Comparison of ENCODE assay signal across 18 mouse cellular contexts in the genomic region with DNA sequence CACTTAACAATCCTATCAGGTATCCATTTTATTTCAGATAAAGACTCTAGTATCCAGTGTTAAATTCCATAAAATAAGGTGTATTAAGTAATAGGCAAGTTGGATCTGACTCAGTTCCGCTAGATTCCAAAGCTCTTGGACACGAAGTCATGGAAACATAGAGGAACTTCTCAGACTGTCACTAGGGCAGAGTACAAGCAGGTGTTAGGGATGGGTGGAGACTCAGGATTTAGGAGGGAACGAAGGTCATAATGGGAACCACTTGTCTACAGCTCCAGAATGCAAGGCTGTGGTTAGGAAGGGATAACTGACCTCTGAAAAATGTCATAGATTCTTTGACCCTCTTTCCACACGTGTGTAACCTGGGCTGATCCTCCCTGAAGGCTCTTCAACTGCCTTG.
"Had no signal": no experiment of that assay in that cellular context is flagged by ENCODE, and none has a peak within 500 bp of the region (broad histone marks: within the 10 kb centered on the region; RNA-seq: fewer than 3 reads in every experiment).

No protein-coding gene starts in this region.

- H3K27ac ChIP-seq: kidney, postnatal 0 days; limb, embryonic 12.5 days; lung, embryonic 15.5 days; macrophage; neural tube, embryonic 12.5 days had no signal

- H3K9ac ChIP-seq: limb, embryonic 12.5 days; lung, embryonic 15.5 days; neural tube, embryonic 12.5 days had no signal

- H3K4me3 ChIP-seq: limb, embryonic 12.5 days; lung, embryonic 15.5 days; megakaryocyte, embryonic 14.5 days; neural tube, embryonic 12.5 days had no signal

- H3K9me3 ChIP-seq: limb, embryonic 12.5 days; lung, embryonic 15.5 days; megakaryocyte, embryonic 14.5 days; neural tube, embryonic 12.5 days had no signal

- ATAC-seq: inflammation-experienced regulatory T-cells, adult 6 months had no signal

- H3K4me1 ChIP-seq: limb, embryonic 12.5 days; lung, embryonic 15.5 days; neural tube, embryonic 12.5 days had no signal

- H3K36me3 ChIP-seq: limb, embryonic 12.5 days; lung, embryonic 15.5 days; neural tube, embryonic 12.5 days had no signal

- DNase-seq: kidney, adult 9 months; kidney, postnatal 36 days; layer of hippocampus, adult 9-11 months; layer of hippocampus, postnatal 36 days; lung, postnatal 14 days; midbrain, embryonic 14.5 days; retina, postnatal 1 day; right cerebral cortex, postnatal 4 days; spleen, adult 18-20 months; thymus, adult 18-20 months; thymus, postnatal 14 days had no signal

- H3K27me3 ChIP-seq: limb, embryonic 12.5 days; lung, embryonic 15.5 days; megakaryocyte, embryonic 14.5 days; neural tube, embryonic 12.5 days had no signal

- H3K4me2 ChIP-seq: limb, embryonic 12.5 days; lung, embryonic 15.5 days; neural tube, embryonic 12.5 days had no signal
